Mouse (Mus musculus) liver, embryonic 18 days (tissue): ENCODE results near the gene Il1b. TPM values are rescaled to one million over a fixed set of nuclear protein-coding genes. Genes with fewer than 3 reads are reported as not detected.

Source experiments
- polyA plus RNA-seq: library from polyadenylated mRNA; depleted of rRNA; stranded (reverse); fragments of >200 nt; gene quantifications from 2 replicates; pipeline ENCODE4 v1.2.3, GENCODE M21; 2012; rRNA removed

Gene Il1b
- polyA plus RNA-seq, result 0.52 and 1.4 TPM in 2 replicates

GRCm38 (mm10) chr2:129371039-129371438, at the start of gene Il1b:
TSS of gene Il1b (minus strand) at chr2:129371139.

Other genes with a start within 250 kb of the Il1b start
- gene Chchd5, start 241.4 kb downstream of the Il1b start, polyA plus RNA-seq, result 11.4 and 12.6 TPM in 2 replicates
- gene Slc20a1, start 172.4 kb downstream of the Il1b start, polyA plus RNA-seq, result 23.0 and 25.6 TPM in 2 replicates
- 4.3 and 4.4 TPM in 2 replicates for gene Ckap2l, start 73.9 kb downstream of the Il1b start, polyA plus RNA-seq
- 4.3 and 5.7 TPM in 2 replicates for gene Il1a, start 61.2 kb downstream of the Il1b start, polyA plus RNA-seq
- 0.01 TPM in 1 of 2 replicates, not detected in the other for gene F830045P16Rik, start 165.5 kb upstream of the Il1b start, polyA plus RNA-seq
- 30.6 and 32.5 TPM in 2 replicates for gene Sirpa, start 221.7 kb upstream of the Il1b start, polyA plus RNA-seq